Mouse (Mus musculus) heart, postnatal 25 days (tissue): ENCODE results near the gene Snf8. TPM values are rescaled to one million over a fixed set of nuclear protein-coding genes. Genes with fewer than 3 reads are reported as not detected.

Source experiments
- DNase-seq: peaks from one replicate; pipeline ENCODE4 v3.0.0; 2022; ENCODE audit warnings: low spot score
- intact Hi-C: fragments of 180-260 bp; cut with DNase I; formaldehyde crosslinking; loops from one replicate; pipeline ENCODE4 v1.15.1; 2025
- total RNA-seq, 2 experiments: library from RNA; stranded (reverse); gene quantifications; 2 replicates each; pipeline ENCODE4 v1.2.3; 2021

The Snf8 gene
- total RNA-seq, 2 experiments from 2014 or later = 45.7 to 46.9 TPM

GRCm38 (mm10) chr11:96015421-96015820, 19.3 kb upstream of the Snf8 start:
- DNase-seq = no peak
- intact Hi-C loops = no loop called here

DNA sequence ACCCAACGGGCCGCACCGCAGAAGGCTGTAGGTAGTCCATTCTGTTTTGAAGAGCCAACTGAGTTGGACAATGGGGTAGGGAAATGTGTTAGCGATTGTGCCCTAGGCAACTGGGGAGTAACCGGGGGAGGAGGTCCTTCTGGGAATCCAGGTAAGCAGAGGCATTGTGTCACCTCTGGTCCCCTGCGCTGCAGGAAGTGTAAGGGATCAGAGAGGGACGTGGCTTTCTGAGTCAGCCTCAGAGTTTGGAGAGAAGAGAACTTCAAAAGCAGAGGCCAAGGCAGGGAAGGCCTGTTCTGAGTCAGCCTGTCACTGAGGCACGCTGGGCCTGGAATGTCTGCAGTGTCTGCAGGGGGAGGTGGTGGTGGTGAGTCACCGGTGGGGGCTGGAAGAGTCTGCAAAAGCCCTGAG, 16.7 kb upstream of the Snf8 start:
- intact Hi-C loops = no loop called here
- DNase-seq = no peak

GRCm38 (mm10) chr11:96020622-96021021, 14.1 kb upstream of the Snf8 start:
- intact Hi-C loops = no loop called here
- no peak for DNase-seq

GRCm38 (mm10) chr11:96028130-96028529, 6.6 kb upstream of the Snf8 start:
- DNase-seq = no peak
- intact Hi-C loops = no loop called here

- no peak for DNase-seq
- intact Hi-C loops = no loop called here
Measured at GRCm38 (mm10) chr11:96030571-96030970, 4.1 kb upstream of the Snf8 start.

- DNase-seq = no peak
- intact Hi-C loops = no loop called here
Measured at GRCm38 (mm10) chr11:96031701-96032100, 3.0 kb upstream of the Snf8 start.

DNA sequence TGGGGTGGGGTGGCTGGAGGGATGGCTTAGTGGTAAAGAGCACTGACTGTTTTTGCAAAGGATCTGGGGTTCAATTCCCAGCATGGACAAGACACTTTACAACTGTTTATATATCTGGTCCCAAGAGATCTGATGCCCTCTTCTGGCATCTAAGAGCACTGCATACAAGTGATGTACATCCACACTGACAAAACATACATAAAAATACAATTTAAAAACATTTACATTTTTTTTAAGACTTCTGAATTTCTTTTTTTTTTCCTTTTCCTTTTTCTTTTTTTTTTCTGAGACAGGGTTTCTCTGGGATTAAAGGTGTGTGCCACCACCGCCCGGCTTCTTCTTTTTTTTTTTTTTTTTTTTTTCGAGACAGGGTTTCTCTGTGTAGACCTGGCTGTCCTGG, 1.4 kb upstream of the Snf8 start:
- no peak for DNase-seq
- intact Hi-C loops = no loop called here

DNA sequence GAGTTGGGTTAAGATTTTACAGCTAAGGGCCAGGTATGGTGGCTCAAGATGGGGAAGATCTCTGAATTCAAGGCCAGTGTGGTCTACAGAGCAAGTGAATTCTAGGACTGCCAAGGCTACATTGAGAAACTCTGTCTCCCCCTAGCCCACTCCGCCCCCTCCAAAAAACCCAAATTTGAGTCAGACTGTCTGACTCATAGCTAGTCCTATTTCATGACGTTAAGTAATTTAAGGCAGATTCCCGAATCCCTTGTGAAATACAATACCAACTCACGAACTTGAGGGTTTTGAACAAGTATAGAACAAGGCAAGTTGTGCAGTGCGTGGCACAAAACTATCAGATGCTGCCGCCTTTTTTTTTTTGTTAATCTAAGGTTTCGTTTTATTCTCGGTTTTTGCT, 569 bp upstream of the Snf8 start:
- no peak for DNase-seq
- intact Hi-C loops = no loop called here

- no peak for DNase-seq
- intact Hi-C loops = loop anchor here (1.0 to 5.0 kb wide), 2 partner anchors 29 to 42 kb away; partner anchors contain the start of gene Atp5g1
Measured at GRCm38 (mm10) chr11:96035133-96035532, 448 bp downstream of the Snf8 start.

- intact Hi-C loops = loop anchor here (5.0 kb wide), 1 partner anchor 40 kb away; the partner anchor contains the start of gene Atp5g1
- no peak for DNase-seq
Measured at GRCm38 (mm10) chr11:96037499-96037898, 2.8 kb downstream of the Snf8 start.

- DNase-seq = no peak
- intact Hi-C loops = loop anchor here (5.0 kb wide), 1 partner anchor 39 kb away; the partner anchor contains the start of gene Atp5g1
Measured at GRCm38 (mm10) chr11:96038560-96038959, 3.9 kb downstream of the Snf8 start.

DNA sequence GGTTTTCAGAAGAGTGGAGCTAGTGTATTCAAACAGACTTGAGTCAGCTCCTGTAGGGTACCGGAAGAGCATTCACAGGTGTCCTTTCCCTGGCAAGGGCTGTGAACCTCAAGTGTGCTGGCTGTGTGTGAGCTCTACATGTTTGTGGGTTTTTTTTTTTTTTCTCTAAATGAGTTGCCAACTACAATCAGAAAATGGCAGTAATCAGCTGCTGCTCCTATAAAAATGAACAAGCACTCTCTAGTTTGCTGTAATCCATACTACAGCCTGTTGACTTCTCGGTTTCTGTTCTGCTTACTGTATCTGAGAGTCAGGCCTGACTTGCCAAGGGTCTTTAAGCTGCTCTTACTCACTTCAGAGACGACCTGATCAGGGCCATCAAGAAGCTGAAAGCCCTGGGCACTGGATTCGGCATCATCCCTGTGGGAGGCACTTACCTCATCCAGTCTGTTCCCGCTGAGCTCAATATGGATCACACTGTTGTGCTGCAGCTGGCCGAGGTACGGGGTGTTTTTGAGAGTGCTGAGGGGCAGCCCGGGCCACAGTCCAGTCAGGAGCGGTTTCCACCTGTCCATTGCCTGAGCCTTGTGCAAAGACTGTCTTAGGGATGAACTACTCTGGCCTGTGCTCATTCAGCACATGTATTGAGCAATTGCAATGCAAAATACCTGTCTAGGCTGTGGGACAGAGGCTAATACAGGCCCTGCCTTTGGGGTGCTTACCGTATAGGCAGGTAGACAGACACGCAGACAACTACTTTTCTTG, 10.3 kb downstream of the Snf8 start:
- intact Hi-C loops = no loop called here
- no peak for DNase-seq

GRCm38 (mm10) chr11:96046028-96046427, 11.3 kb downstream of the Snf8 start:
- DNase-seq = no peak
- intact Hi-C loops = no loop called here

GRCm38 (mm10) chr11:96046793-96047192, 12.1 kb downstream of the Snf8 start:
- intact Hi-C loops = no loop called here

GRCm38 (mm10) chr11:96047469-96048373, 13.0 kb downstream of the Snf8 start:
- no peak for DNase-seq
- intact Hi-C loops = no loop called here

More at GRCm38 (mm10) chr11:96046793-96047192, 12.1 kb downstream of the Snf8 start:
- no peak for DNase-seq

DNA sequence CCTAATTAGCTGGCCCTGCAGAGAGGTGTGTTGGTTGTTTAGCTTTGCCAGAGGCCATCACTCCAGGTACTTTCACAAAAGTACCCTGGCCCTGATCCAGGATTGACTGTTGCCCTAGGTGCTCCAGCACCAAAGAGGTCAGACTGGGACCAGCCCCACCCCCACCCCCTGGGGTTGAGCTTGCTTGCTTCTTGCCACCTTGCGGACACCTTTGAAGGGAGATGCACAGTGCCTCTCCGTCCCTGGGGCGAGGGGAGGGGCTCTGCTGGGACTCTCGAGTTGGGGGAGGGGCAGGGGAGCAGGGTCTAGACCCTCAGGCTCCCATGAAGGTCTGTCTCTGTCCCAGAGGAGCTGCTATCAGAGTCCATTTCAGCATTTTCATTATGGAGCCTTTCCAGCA, 15.3 kb downstream of the Snf8 start:
- DNase-seq = no peak
- intact Hi-C loops = no loop called here

GRCm38 (mm10) chr11:96050854-96051253, 16.2 kb downstream of the Snf8 start:
- no peak for DNase-seq
- intact Hi-C loops = no loop called here

- intact Hi-C loops = no loop called here
- no peak for DNase-seq
Measured at GRCm38 (mm10) chr11:96058309-96058708, 23.6 kb downstream of the Snf8 start.

- no peak for DNase-seq
- intact Hi-C loops = loop anchor here (1.0 kb wide), 1 partner anchor 29 kb away; no protein-coding TSS in a partner anchor
Measured at GRCm38 (mm10) chr11:96064521-96065214, 30.0 kb downstream of the Snf8 start.

DNA sequence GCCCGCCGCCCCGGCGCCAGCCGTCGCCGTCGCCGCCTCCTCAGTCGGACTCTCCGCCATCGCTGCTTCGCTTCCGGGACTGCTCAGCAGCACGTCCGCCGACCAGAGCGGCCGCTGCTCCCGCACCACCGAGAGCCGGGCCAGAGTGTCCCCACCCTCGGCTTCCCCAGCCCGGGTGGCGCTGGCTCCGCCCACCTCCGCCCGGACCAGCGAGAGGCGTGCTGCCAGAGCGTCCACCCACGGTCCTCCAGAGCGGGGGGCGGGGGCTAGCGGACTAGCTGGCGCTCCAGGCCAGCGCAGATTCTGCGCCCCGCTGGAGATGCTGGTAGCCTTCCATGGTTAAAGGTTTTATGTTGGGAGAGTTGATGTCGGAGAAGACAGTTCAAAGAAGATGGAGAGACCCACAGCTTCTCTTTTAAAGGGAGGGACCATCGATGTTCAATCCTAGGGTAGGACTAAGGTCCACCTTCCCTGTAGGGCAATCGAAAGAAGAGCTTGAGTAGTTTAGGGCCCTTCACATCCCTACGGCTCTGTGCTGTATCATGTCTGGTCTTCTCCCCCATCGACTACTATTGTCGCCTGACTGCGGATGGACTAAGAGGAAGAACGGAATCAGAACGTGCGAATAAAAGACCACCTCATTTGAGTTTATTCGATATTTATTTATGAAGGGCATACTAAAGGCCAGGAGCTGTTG, 30.7 kb downstream of the Snf8 start, which contains the start of gene Ube2z:
Ube2z (minus strand) TSS at position 174 of the 697 bp plus-strand sequence.
- intact Hi-C loops = no loop called here

More for the DNA sequence above, 30.7 kb downstream of the Snf8 start, which contains the start of gene Ube2z:
- peak; percentile 95 for DNase-seq
